Mouse (Mus musculus) heart, embryonic 15.5 days (tissue): ENCODE results near the gene Rpl27. TPM values are rescaled to one million over a fixed set of nuclear protein-coding genes. Genes with fewer than 3 reads are reported as not detected.

Source experiments
- ATAC-seq: fragments of 200-750 bp; cut with Nextera tagmentation; replicated peaks from 2 replicates; pipeline ENCODE4 v1.8.0; 2017; ENCODE audit warnings: low read depth, moderate TSS enrichment; ENCODE audit not compliant: insufficient number of reproducible peaks, insufficient read depth, low FRiP score
- H3K27ac ChIP-seq: fragments of 300-500 bp; sonication (generic); 2 replicates; pipeline ENCODE4 v1.5.1; 2015; ENCODE audit warnings: mild to moderate bottlenecking, inconsistent platforms
- H3K27me3 ChIP-seq: fragments of 300-500 bp; sonication (generic); 2 replicates; pipeline ENCODE4 v1.6.1; 2015; ENCODE audit warnings: inconsistent platforms
- H3K36me3 ChIP-seq: fragments of 300-500 bp; sonication (generic); 2 replicates; pipeline ENCODE4 v1.6.1; 2015; ENCODE audit warnings: mild to moderate bottlenecking, inconsistent platforms
- H3K4me1 ChIP-seq: fragments of 300-500 bp; sonication (generic); replicated peaks from 2 replicates; pipeline ENCODE4 v1.6.1; 2015; ENCODE audit warnings: inconsistent platforms
- H3K4me2 ChIP-seq: fragments of 300-500 bp; sonication (generic); 2 replicates; pipeline ENCODE4 v1.6.1; 2015; ENCODE audit warnings: inconsistent platforms, mild to moderate bottlenecking, moderate library complexity
- H3K4me3 ChIP-seq: fragments of 300-500 bp; sonication (generic); 2 replicates; pipeline ENCODE4 v1.5.1; 2015; ENCODE audit warnings: mild to moderate bottlenecking, inconsistent platforms
- H3K9ac ChIP-seq: fragments of 300-500 bp; sonication (generic); 2 replicates; pipeline ENCODE4 v1.6.1; 2015; ENCODE audit warnings: mild to moderate bottlenecking, inconsistent platforms
- H3K9me3 ChIP-seq: fragments of 300-500 bp; sonication (generic); replicated peaks from 2 replicates; pipeline ENCODE4 v1.6.1; 2016; ENCODE audit warnings: inconsistent platforms
- WGBS: fragments of 180-500 bp; shearing (Covaris S2); methylation state at CpG from one replicate; pipeline ENCODE4 v1.1.7; 2015; ENCODE audit warnings: mixed read lengths; 5-methylcytosine and 5-hydroxymethylcytosine counted together
- polyA plus RNA-seq: library from polyadenylated mRNA; unstranded; fragments of >200 nt; fragmentation: Nextera tagmentation; extraction: Ambion mirVana; gene quantifications from 2 replicates; pipeline ENCODE4 v1.2.1, GENCODE M21; 2015

Gene Rpl27
- polyA plus RNA-seq: 174 and 211 TPM in 2 replicates

GRCm38 (mm10) chr11:101442127-101442693, at the start of gene Rpl27:
Rpl27 (plus strand) TSS chr11:101442298.
- Histone ChIP-seq H3K27ac (peak within 1 kb of the TSS; percentile 88), H3K36me3 (peaks cover 20% of the 10 kb centered on the region), H3K9me3 (no peaks in the 10 kb centered on the region), H3K4me2 (peak within 1 kb of the TSS; percentile 74), H3K27me3 (no peaks in the 10 kb centered on the region), H3K4me3 (peak within 1 kb of the TSS; percentile 91), H3K9ac (peak within 1 kb of the TSS; percentile 94), H3K4me1 (peaks cover 19% of the 10 kb centered on the region)
- WGBS: under 1% methylated on average over 42 of the region's 42 CpGs
- ATAC-seq: peak; percentile 99

GRCm38 (mm10) chr11:101395110-101395509, 47.0 kb upstream of the Rpl27 start:
- no peaks in the 10 kb centered on the region for H3K9me3 ChIP-seq
- no peak overlapping the region for H3K27ac ChIP-seq
- H3K36me3 ChIP-seq: no peaks in the 10 kb centered on the region
- no peak overlapping the region for H3K9ac ChIP-seq
- H3K4me1 ChIP-seq: 0 out of 2 replicates have a peak, but pooled peaks cover 3% of the 10 kb centered on the region
- H3K4me2 ChIP-seq: no peak overlapping the region
- H3K4me3 ChIP-seq: no peak overlapping the region
- ATAC-seq: no peak
- H3K27me3 ChIP-seq: no peaks in the 10 kb centered on the region
- WGBS: 6% methylated on average over 8 of the region's 8 CpGs

- whole genome bisulfite sequencing: 84% methylated on average over 2 of the region's 2 CpGs
- no peak for ATAC-seq
- peaks cover 26% of the 10 kb centered on the region; the same call in 1 of the 2 replicates for H3K36me3 ChIP-seq
Measured at GRCm38 (mm10) chr11:101415306-101415705, 26.8 kb upstream of the Rpl27 start.

DNA sequence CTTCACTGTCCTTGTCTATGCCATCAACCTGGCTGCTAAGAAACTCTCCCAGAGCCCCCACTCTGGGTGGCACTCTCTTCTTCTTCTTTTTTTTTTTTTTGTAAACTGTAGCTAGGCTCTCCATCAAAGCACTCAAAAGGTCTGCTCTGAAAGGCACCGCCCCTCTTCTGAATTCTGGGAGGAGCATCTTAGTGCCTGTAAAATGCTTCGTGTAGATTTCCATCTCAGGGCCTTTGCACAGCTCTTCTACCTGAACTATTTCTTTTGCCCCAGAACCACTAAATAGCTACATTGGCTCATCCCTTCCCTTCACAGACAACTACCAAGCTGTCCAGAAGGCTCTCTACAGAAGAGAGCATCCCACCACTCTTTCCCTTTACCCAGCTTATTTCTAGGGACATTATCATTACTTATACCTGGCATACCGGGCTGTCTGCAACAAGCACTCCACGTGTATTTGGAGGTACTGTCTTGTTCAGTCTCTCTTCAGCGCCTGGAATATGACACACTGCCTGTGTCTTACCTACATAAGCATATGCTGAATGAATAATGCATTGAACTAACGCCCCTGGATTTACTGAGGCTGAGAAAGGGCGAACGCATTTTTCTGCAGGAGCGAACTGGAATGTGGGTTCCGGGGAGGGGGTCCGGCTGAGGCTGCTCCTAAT, 25.5 kb upstream of the Rpl27 start:
- Histone ChIP-seq H3K27ac (peak overlapping the region; percentile 62), H3K36me3 (peaks cover 19% of the 10 kb centered on the region; the same call in 1 of the 2 replicates), H3K4me3 (peak overlapping the region; percentile 76), H3K27me3 (no peaks in the 10 kb centered on the region), H3K9me3 (no peaks in the 10 kb centered on the region), H3K4me2 (peak overlapping the region; percentile 85), H3K4me1 (peaks cover 7% of the 10 kb centered on the region), H3K9ac (peak overlapping the region; percentile 78)
- 2% methylated on average over 11 of the region's 11 CpGs for WGBS
- no peak for ATAC-seq

More at GRCm38 (mm10) chr11:101415306-101415705, 26.8 kb upstream of the Rpl27 start:
- Histone ChIP-seq H3K4me1 (peaks cover 7% of the 10 kb centered on the region), H3K9me3 (no peaks in the 10 kb centered on the region), H3K9ac (no peak overlapping the region), H3K4me2 (no peak overlapping the region), H3K27me3 (no peaks in the 10 kb centered on the region), H3K27ac (no peak overlapping the region), H3K4me3 (no peak overlapping the region)

DNA sequence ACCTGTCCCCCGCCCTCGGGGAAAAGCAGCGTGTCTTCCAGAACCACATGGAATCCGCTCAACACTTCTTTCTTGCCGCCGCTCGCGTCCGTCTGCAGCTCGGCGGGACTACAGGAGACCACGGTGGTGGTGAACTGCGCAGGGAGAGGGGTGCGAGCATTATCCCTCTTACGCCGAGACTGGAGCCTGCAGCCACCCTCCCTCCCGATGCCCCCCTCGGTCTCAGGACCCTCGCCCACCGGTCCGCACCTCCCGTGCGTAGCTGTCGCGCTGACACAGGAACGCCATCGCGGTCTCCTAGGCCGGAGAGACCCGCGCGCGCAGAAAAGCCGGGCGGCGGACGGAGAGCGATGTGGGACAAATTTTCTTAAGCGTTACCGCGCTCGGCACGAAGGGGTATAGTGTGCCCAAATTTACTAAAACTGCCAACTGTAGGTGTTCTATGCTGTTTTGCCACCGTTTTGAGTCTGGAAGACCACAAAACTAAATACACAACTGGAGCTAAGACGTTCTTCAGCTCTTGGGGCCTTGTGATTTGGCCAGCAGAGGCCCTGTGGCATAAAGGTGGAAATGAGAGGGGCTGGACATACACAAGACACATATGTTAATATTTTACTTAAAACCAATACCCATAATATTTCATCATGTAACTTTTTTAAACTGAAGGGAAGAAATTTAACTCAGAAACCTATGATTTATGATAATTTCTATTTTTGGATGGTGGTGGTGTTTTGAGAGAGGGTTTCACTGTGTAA, 24.8 kb upstream of the Rpl27 start, which contains the start of gene Aarsd1:
Aarsd1 (minus strand) TSS at position 515 of the 755 bp plus-strand sequence.
- Histone ChIP-seq H3K9ac (peak within 1 kb of the TSS; percentile 78), H3K4me3 (peak within 1 kb of the TSS; percentile 76), H3K9me3 (no peaks in the 10 kb centered on the region), H3K4me1 (peaks cover 7% of the 10 kb centered on the region), H3K27me3 (no peaks in the 10 kb centered on the region), H3K36me3 (peaks cover 16% of the 10 kb centered on the region; the same call in 1 of the 2 replicates), H3K4me2 (peak within 1 kb of the TSS; percentile 85), H3K27ac (peak within 1 kb of the TSS; percentile 62)
- peak; percentile 70 for ATAC-seq
- under 1% methylated on average over 45 of the region's 45 CpGs for WGBS

DNA sequence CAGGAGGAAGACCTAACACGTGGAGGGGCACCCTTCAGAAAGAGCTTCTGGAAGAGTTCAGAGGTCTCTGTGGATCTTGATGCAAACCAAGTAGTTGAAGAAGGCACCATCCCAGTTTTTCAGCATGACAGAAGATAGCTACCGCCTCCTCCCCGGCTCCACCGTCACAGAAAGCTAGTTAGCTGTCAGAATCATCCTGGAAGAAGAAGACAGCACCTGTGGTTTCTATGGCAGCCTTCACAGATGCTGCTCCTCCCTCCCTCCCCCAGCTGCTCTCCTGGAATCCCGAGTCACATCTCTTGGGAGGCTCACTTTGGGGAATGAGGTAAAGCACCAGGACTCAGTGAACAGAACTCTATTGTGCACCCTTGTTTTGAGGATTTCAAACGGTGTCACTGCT, 23.1 kb upstream of the Rpl27 start:
- ATAC-seq: no peak
- Histone ChIP-seq H3K9me3 (no peaks in the 10 kb centered on the region), H3K27me3 (no peaks in the 10 kb centered on the region), H3K4me3 (no peak overlapping the region), H3K36me3 (peaks cover 12% of the 10 kb centered on the region; the same call in 1 of the 2 replicates), H3K9ac (no peak overlapping the region), H3K27ac (no peak overlapping the region), H3K4me2 (no peak overlapping the region), H3K4me1 (peaks cover 16% of the 10 kb centered on the region)
- 56% methylated on average over 6 of the region's 6 CpGs for WGBS

DNA sequence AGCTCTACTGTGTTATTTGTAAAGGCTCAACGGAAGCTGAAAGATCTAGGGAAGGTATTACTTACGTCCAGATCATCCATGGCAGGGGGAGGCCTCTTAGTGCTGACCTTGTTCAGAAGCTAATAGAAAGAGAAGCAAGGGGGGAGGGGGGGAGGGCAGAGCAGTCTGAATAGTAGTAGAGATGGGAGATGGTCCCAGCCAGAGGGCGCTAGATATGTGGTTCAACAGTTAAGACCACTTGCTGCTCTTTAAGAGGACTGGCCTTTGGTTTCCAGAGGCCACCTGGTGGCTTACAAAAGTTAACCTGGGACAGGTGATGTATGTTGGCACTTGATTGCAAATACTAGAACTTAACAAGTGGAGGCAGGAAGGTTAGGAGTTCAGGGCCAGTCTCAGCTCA, 22.5 kb upstream of the Rpl27 start:
- WGBS: 46% methylated on average over 3 of the region's 3 CpGs
- no peak overlapping the region for H3K4me3 ChIP-seq
- no peaks in the 10 kb centered on the region for H3K27me3 ChIP-seq
- H3K36me3 ChIP-seq: peaks cover 12% of the 10 kb centered on the region; the same call in 1 of the 2 replicates
- H3K27ac ChIP-seq: no peak overlapping the region
- no peaks in the 10 kb centered on the region for H3K9me3 ChIP-seq
- no peak overlapping the region for H3K4me2 ChIP-seq
- H3K9ac ChIP-seq: no peak overlapping the region
- peaks cover 16% of the 10 kb centered on the region for H3K4me1 ChIP-seq
- no peak for ATAC-seq

GRCm38 (mm10) chr11:101420148-101420547, 21.9 kb upstream of the Rpl27 start:
- Histone ChIP-seq H3K4me2 (no peak overlapping the region), H3K9ac (no peak overlapping the region), H3K27ac (no peak overlapping the region), H3K4me3 (no peak overlapping the region), H3K4me1 (peaks cover 16% of the 10 kb centered on the region), H3K36me3 (peaks cover 12% of the 10 kb centered on the region; the same call in 1 of the 2 replicates), H3K27me3 (no peaks in the 10 kb centered on the region), H3K9me3 (no peaks in the 10 kb centered on the region)
- 85% methylated on average over 5 of the region's 5 CpGs for WGBS
- ATAC-seq: no peak

DNA sequence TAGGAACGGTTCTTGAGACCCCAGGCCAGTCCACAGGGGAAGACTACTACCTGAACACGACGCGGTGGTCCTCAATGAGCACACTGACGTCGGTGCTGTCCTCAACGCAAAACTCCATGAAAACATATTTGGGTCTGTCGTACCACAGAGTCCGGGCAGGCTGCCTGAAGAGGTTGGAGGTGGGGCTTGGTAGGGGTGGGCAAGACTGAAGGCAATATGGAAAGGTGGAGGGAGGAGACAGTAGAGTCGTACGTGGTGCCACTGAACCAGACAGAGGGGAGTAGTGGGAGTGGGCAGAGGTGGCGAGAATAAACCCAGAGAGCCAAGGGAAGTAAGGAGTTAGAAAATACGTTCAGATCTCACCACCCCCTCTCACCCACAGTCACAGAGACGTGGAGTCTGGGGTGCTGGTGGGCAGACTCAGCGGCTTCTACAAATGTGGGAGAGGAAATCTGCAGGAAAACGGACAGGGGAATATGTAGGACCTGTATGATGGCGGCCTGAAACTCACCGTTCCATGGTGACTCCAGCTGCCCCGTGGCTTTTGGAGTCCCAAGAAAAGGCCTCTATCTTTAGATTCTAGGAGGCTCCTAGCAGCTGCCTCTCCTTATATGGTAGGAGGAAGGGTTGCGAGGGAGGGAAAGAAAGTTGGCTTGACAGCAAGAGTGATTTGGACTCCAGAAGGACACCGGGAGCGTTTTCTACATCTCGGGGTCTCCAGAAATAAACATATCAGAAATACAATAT, 17.8 kb upstream of the Rpl27 start, which contains the start of gene Gm27029:
Gm27029 (minus strand) TSS at position 692 of the 747 bp plus-strand sequence.
- peak within 1 kb of the TSS; percentile 97 for H3K27ac ChIP-seq
- H3K9me3 ChIP-seq: no peaks in the 10 kb centered on the region
- peak within 1 kb of the TSS; percentile 98 for H3K4me3 ChIP-seq
- WGBS: 2% methylated on average over 23 of the region's 23 CpGs
- peak; percentile 77 for ATAC-seq
- peaks cover 23% of the 10 kb centered on the region for H3K4me1 ChIP-seq
- no peaks in the 10 kb centered on the region for H3K27me3 ChIP-seq
- H3K4me2 ChIP-seq: peak within 1 kb of the TSS; percentile 83
- peak within 1 kb of the TSS; percentile 91 for H3K9ac ChIP-seq
- H3K36me3 ChIP-seq: peaks cover 9% of the 10 kb centered on the region; the same call in 1 of the 2 replicates

- Histone ChIP-seq H3K27ac (peak within 1 kb of the TSS; percentile 97), H3K36me3 (peaks cover 18% of the 10 kb centered on the region)
- under 1% methylated on average over 81 of the region's 81 CpGs for WGBS
Measured at GRCm38 (mm10) chr11:101424925-101425813, 16.9 kb upstream of the Rpl27 start, which contains the start of the genes Rundc1 and Ptges3l. Rundc1 (plus strand) TSS chr11:101425085. Ptges3l (minus strand) TSS chr11:101425333.

More at GRCm38 (mm10) chr11:101424925-101425813, 16.9 kb upstream of the Rpl27 start, which contains the start of the genes Rundc1 and Ptges3l:
- H3K9me3 ChIP-seq: no peaks in the 10 kb centered on the region
- peaks cover 23% of the 10 kb centered on the region for H3K4me1 ChIP-seq
- H3K27me3 ChIP-seq: no peaks in the 10 kb centered on the region
- H3K4me3 ChIP-seq: peak within 1 kb of the TSS; percentile 98
- H3K9ac ChIP-seq: peak within 1 kb of the TSS; percentile 91
- peak within 1 kb of the TSS; percentile 83 for H3K4me2 ChIP-seq
- ATAC-seq: peak; percentile 88
